Mouse (Mus musculus) spleen, postnatal 10 days (tissue): ENCODE data around the gene Pbx4.

ENCODE experiments used
- DNase-seq, 2 experiments: peaks; one replicate each; pipeline ENCODE4 v3.0.0; 2021 to 2022; ENCODE audit warnings: low spot score in 2 of 2

Gene Pbx4

GRCm38 (mm10) chr8:69808864-69809403 is 23.4 kb upstream of the Pbx4 start:
- DNase-seq: peak; percentile 40 to 68

GRCm38 (mm10) chr8:69809820-69810219 is 22.5 kb upstream of the Pbx4 start:
- no peak for DNase-seq

GRCm38 (mm10) chr8:69814881-69815280 is 17.4 kb upstream of the Pbx4 start:
- DNase-seq: no peak

- no peak for DNase-seq
Measured at GRCm38 (mm10) chr8:69815396-69815795, 16.9 kb upstream of the Pbx4 start.

- DNase-seq: no peak
Measured at GRCm38 (mm10) chr8:69820466-69820865, 11.8 kb upstream of the Pbx4 start.

- no peak for DNase-seq
Measured at GRCm38 (mm10) chr8:69821971-69822385, 10.3 kb upstream of the Pbx4 start.

GRCm38 (mm10) chr8:69822386-69823191 is 9.7 kb upstream of the Pbx4 start, which contains the start of gene Lpar2:
TSS of gene Lpar2 (plus strand) at chr8:69822429.
- peak; percentile 22 to 61 for DNase-seq

GRCm38 (mm10) chr8:69826371-69826770 is 5.9 kb upstream of the Pbx4 start:
- no peak for DNase-seq

GRCm38 (mm10) chr8:69837057-69837682 is 4.9 kb downstream of the Pbx4 start:
- DNase-seq: no peak

GRCm38 (mm10) chr8:69847167-69848065 is 15.1 kb downstream of the Pbx4 start:
- DNase-seq: no peak

- no peak for DNase-seq
Measured at GRCm38 (mm10) chr8:69848951-69849350, 16.7 kb downstream of the Pbx4 start.

GRCm38 (mm10) chr8:69849899-69850298 is 17.6 kb downstream of the Pbx4 start:
- DNase-seq: peak in 1 of 2 experiments; percentile 36

- DNase-seq: no peak
Measured at GRCm38 (mm10) chr8:69850926-69851506, 18.7 kb downstream of the Pbx4 start.

- no peak for DNase-seq
Measured at GRCm38 (mm10) chr8:69853869-69854268, 21.6 kb downstream of the Pbx4 start.

GRCm38 (mm10) chr8:69860807-69861206 is 28.5 kb downstream of the Pbx4 start:
- no peak for DNase-seq

GRCm38 (mm10) chr8:69861251-69861650 is 29.0 kb downstream of the Pbx4 start:
- DNase-seq: no peak

- no peak for DNase-seq
Measured at GRCm38 (mm10) chr8:69863387-69864020, 31.2 kb downstream of the Pbx4 start.

GRCm38 (mm10) chr8:69864180-69864579 is 31.9 kb downstream of the Pbx4 start:
- no peak for DNase-seq

- DNase-seq: no peak
Measured at GRCm38 (mm10) chr8:69867696-69868326, 35.5 kb downstream of the Pbx4 start.

- no peak for DNase-seq
Measured at GRCm38 (mm10) chr8:69870003-69870765, 37.9 kb downstream of the Pbx4 start.
